Mouse (Mus musculus) lung, postnatal 10 days (tissue): ENCODE measurements around the gene Arf3.

Experiments used
- DNase-seq: peaks from one replicate; pipeline ENCODE4 v3.0.0; 2021

Arf3 gene

GRCm38 (mm10) chr15:98749093-98749492 is 13.9 kb downstream of the Arf3 start:
- no peak for DNase-seq

GRCm38 (mm10) chr15:98747296-98747695 is 15.7 kb downstream of the Arf3 start:
- DNase-seq, result no peak

- DNase-seq, result no peak
Observed at GRCm38 (mm10) chr15:98746344-98746965, 16.6 kb downstream of the Arf3 start.

- DNase-seq, result peak; percentile 32
Observed at GRCm38 (mm10) chr15:98743863-98744262, 19.2 kb downstream of the Arf3 start.

GRCm38 (mm10) chr15:98742766-98743428 is 20.1 kb downstream of the Arf3 start:
- peak; percentile 25 for DNase-seq

GRCm38 (mm10) chr15:98740219-98740618 is 22.8 kb downstream of the Arf3 start:
- no peak for DNase-seq

GRCm38 (mm10) chr15:98738796-98739195 is 24.2 kb downstream of the Arf3 start:
- DNase-seq, result no peak

- peak; percentile 67 for DNase-seq
Observed at GRCm38 (mm10) chr15:98737881-98738280, 25.1 kb downstream of the Arf3 start.

- DNase-seq, result peak; percentile 55
Observed at GRCm38 (mm10) chr15:98736521-98736920, 26.5 kb downstream of the Arf3 start.

GRCm38 (mm10) chr15:98733976-98734566 is 28.9 kb downstream of the Arf3 start:
- DNase-seq, result no peak

- no peak for DNase-seq
Observed at GRCm38 (mm10) chr15:98733370-98733769, 29.6 kb downstream of the Arf3 start.

GRCm38 (mm10) chr15:98732006-98732531 is 30.9 kb downstream of the Arf3 start:
- DNase-seq, result no peak

GRCm38 (mm10) chr15:98730790-98731189 is 32.2 kb downstream of the Arf3 start:
- no peak for DNase-seq

- no peak for DNase-seq
Observed at GRCm38 (mm10) chr15:98729791-98730545, 33.0 kb downstream of the Arf3 start.

- peak; percentile 34 for DNase-seq
Observed at GRCm38 (mm10) chr15:98728366-98728765, 34.6 kb downstream of the Arf3 start.

GRCm38 (mm10) chr15:98727443-98728321 is 35.3 kb downstream of the Arf3 start, which contains the start of gene Fkbp11:
TSS of gene Fkbp11 (minus strand) at chr15:98728198.
- peak; percentile 89 for DNase-seq

- no peak for DNase-seq
Observed at GRCm38 (mm10) chr15:98726746-98727145, 36.3 kb downstream of the Arf3 start.

- no peak for DNase-seq
Observed at GRCm38 (mm10) chr15:98726079-98726478, 36.9 kb downstream of the Arf3 start.

- DNase-seq, result peak; percentile 37
Observed at GRCm38 (mm10) chr15:98724441-98724840, 38.6 kb downstream of the Arf3 start.

GRCm38 (mm10) chr15:98722854-98723253 is 40.2 kb downstream of the Arf3 start:
- peak; percentile 57 for DNase-seq

- no peak for DNase-seq
Observed at GRCm38 (mm10) chr15:98722191-98722590, 40.8 kb downstream of the Arf3 start.

GRCm38 (mm10) chr15:98717301-98717700 is 45.7 kb downstream of the Arf3 start:
- DNase-seq, result no peak
